Mouse (Mus musculus) heart, embryonic 14.5 days (tissue): ENCODE data around the gene Gm17662. TPM values are rescaled to one million over a fixed set of nuclear protein-coding genes. Genes with fewer than 3 reads are reported as not detected.

Source experiments
- polyA plus RNA-seq: library from polyadenylated mRNA; unstranded; fragments of >200 nt; fragmentation: Nextera tagmentation; extraction: Ambion mirVana; gene quantifications from 2 replicates; pipeline ENCODE4 v1.2.1, GENCODE M21; 2014

The Gm17662 gene
- polyA plus RNA-seq, 1 experiment from 2014 or later: not detected

Other genes with a start within 250 kb of the Gm17662 start
- not detected in 2 replicates for gene C8b, start 91.0 kb upstream of the Gm17662 start, polyA plus RNA-seq
- not detected in 2 replicates for gene C8a, start 19.1 kb downstream of the Gm17662 start, polyA plus RNA-seq
- not detected in 2 replicates for gene Fyb2, start 56.1 kb downstream of the Gm17662 start, polyA plus RNA-seq